Mouse (Mus musculus) kidney, postnatal 0 days (tissue): ENCODE results near the gene Pdgfd. TPM values are rescaled to one million over a fixed set of nuclear protein-coding genes. Genes with fewer than 3 reads are reported as not detected.
A peak's percentile ranks its signal among the peaks of the same experiment; 100 is the strongest.

Experiments used
- ATAC-seq: fragments of 200-750 bp; cut with Nextera tagmentation; replicated peaks from 2 replicates; pipeline ENCODE4 v1.8.0; 2017; ENCODE audit warnings: low read depth, moderate number of reproducible peaks, moderate TSS enrichment, moderate library complexity; ENCODE audit not compliant: low FRiP score
- DNase-seq: peaks from one replicate; pipeline ENCODE4 v3.0.0-alpha.2; 2016; ENCODE audit warnings: low spot score
- H3K27ac ChIP-seq: fragments of 300-500 bp; sonication (generic); 2 replicates; pipeline ENCODE4 v1.5.1; 2014; ENCODE audit warnings: mild to moderate bottlenecking
- H3K27me3 ChIP-seq: fragments of 300-500 bp; sonication (generic); 2 replicates; pipeline ENCODE4 v1.6.1; 2014; ENCODE audit warnings: low read length, mixed read lengths; ENCODE audit not compliant: insufficient read depth
- H3K36me3 ChIP-seq: fragments of 300-500 bp; sonication (generic); 2 replicates; pipeline ENCODE4 v1.6.1; 2014; ENCODE audit warnings: low read length, mixed read lengths; ENCODE audit not compliant: insufficient read depth
- H3K4me1 ChIP-seq: fragments of 300-500 bp; sonication (generic); replicated peaks from 2 replicates; pipeline ENCODE4 v1.6.1; 2014; ENCODE audit warnings: antibody characterized with exemption, low read length, mixed read lengths; ENCODE audit not compliant: insufficient read depth
- H3K4me2 ChIP-seq: fragments of 300-500 bp; sonication (generic); 2 replicates; pipeline ENCODE4 v1.6.1; 2014; ENCODE audit warnings: mild to moderate bottlenecking, low read length, moderate library complexity, mixed read lengths
- H3K4me3 ChIP-seq: fragments of 300-500 bp; sonication (generic); replicated peaks from 2 replicates; pipeline ENCODE4 v1.5.1; 2014; ENCODE audit warnings: low read depth, low read length
- H3K9ac ChIP-seq: fragments of 300-500 bp; sonication (generic); 2 replicates; pipeline ENCODE4 v1.6.1; 2014; ENCODE audit warnings: low read depth, low read length
- H3K9me3 ChIP-seq: fragments of 300-500 bp; sonication (generic); replicated peaks from 2 replicates; pipeline ENCODE4 v1.6.1; 2016; ENCODE audit warnings: low read length, inconsistent platforms, mixed read lengths
- CTCF ChIP-seq: IDR thresholded peaks from 2 replicates; pipeline ENCODE4 v1.5.1; 2016; ENCODE audit warnings: antibody characterized with exemption, low read depth, mild to moderate bottlenecking, moderate library complexity
- WGBS: fragments of 180-500 bp; shearing (Covaris S2); extraction: QIAGEN DNeasy Blood & Tissue Kit; methylation state at CpG from one replicate; pipeline ENCODE4 v1.1.7; 2014; 5-methylcytosine and 5-hydroxymethylcytosine counted together
- polyA plus RNA-seq: library from polyadenylated mRNA; unstranded; fragments of >200 nt; fragmentation: Nextera tagmentation; extraction: Ambion mirVana; gene quantifications from 2 replicates; pipeline ENCODE4 v1.2.1, GENCODE M21; 2015

Gene Pdgfd
- polyA plus RNA-seq, result 21.5 and 22.9 TPM in 2 replicates

- 2% methylated on average over 32 of the region's 32 CpGs for WGBS
- peak within 1 kb of the TSS; percentile 54 for H3K9ac ChIP-seq
- no peaks in the 10 kb centered on the region for H3K36me3 ChIP-seq
- DNase-seq (peak; percentile 88), ATAC-seq (peak; percentile 90)
- peak; percentile 73 for TF ChIP-seq CTCF
- H3K27me3 ChIP-seq, result no peaks in the 10 kb centered on the region
- H3K9me3 ChIP-seq, result no peaks in the 10 kb centered on the region
- H3K4me3 ChIP-seq, result peak within 1 kb of the TSS; percentile 48
- no peaks in the 10 kb centered on the region for H3K4me1 ChIP-seq
- H3K27ac ChIP-seq, result peak within 1 kb of the TSS; percentile 71
- peak within 1 kb of the TSS; percentile 75 for H3K4me2 ChIP-seq
Observed at GRCm38 (mm10) chr9:6168391-6169037, at the start of gene Pdgfd. Pdgfd (plus strand) TSS chr9:6168584.

GRCm38 (mm10) chr9:6169038-6169431, 651 bp downstream of the Pdgfd start:
- Histone ChIP-seq H3K27ac (peak overlapping the region; percentile 71), H3K4me1 (no peaks in the 10 kb centered on the region), H3K9me3 (no peaks in the 10 kb centered on the region), H3K4me3 (peak overlapping the region; percentile 48), H3K36me3 (no peaks in the 10 kb centered on the region), H3K9ac (0 out of 2 replicates have a peak overlapping the region, but pooled peaks have one; percentile 54), H3K27me3 (no peaks in the 10 kb centered on the region), H3K4me2 (peak overlapping the region; percentile 75)
- TF ChIP-seq CTCF, result no peak; the same call in 1 of the 2 replicates
- DNase-seq (peak; percentile 54), ATAC-seq (peak; percentile 77)
- 26% methylated on average over 3 of the region's 3 CpGs for WGBS

GRCm38 (mm10) chr9:6170962-6171361, 2.6 kb downstream of the Pdgfd start:
- ATAC-seq, result no peak
- no peak overlapping the region for H3K4me3 ChIP-seq
- peak overlapping the region; percentile 32 for H3K4me2 ChIP-seq
- no peak overlapping the region for H3K27ac ChIP-seq
- H3K4me1 ChIP-seq, result no peaks in the 10 kb centered on the region
- WGBS, result 37% methylated on average over 9 of the region's 9 CpGs
- no peaks in the 10 kb centered on the region for H3K9me3 ChIP-seq
- no peaks in the 10 kb centered on the region for H3K36me3 ChIP-seq
- no peak for TF ChIP-seq CTCF
- no peak overlapping the region for H3K9ac ChIP-seq
- no peaks in the 10 kb centered on the region for H3K27me3 ChIP-seq
- peak; percentile 36 for DNase-seq

- no peak overlapping the region for H3K4me3 ChIP-seq
- H3K4me1 ChIP-seq, result no peaks in the 10 kb centered on the region
- no peak overlapping the region for H3K4me2 ChIP-seq
- no peaks in the 10 kb centered on the region for H3K36me3 ChIP-seq
- no peak overlapping the region for H3K9ac ChIP-seq
- TF ChIP-seq CTCF, result no peak
- no peaks in the 10 kb centered on the region for H3K27me3 ChIP-seq
- no peaks in the 10 kb centered on the region for H3K9me3 ChIP-seq
- 88% methylated on average over 1 of the region's 1 CpGs for whole genome bisulfite sequencing
- DNase-seq (no peak), ATAC-seq (no peak)
- no peak overlapping the region for H3K27ac ChIP-seq
Observed at GRCm38 (mm10) chr9:6173276-6173675, 4.9 kb downstream of the Pdgfd start.

GRCm38 (mm10) chr9:6175731-6176130, 7.3 kb downstream of the Pdgfd start:
- Histone ChIP-seq H3K4me3 (no peak overlapping the region), H3K9ac (no peak overlapping the region), H3K4me1 (no peaks in the 10 kb centered on the region), H3K9me3 (no peaks in the 10 kb centered on the region), H3K36me3 (no peaks in the 10 kb centered on the region), H3K27me3 (no peaks in the 10 kb centered on the region), H3K4me2 (no peak overlapping the region), H3K27ac (no peak overlapping the region)
- WGBS, result 75% methylated on average over 4 of the region's 4 CpGs
- no peak for DNase-seq
- no peak for TF ChIP-seq CTCF
- no peak for ATAC-seq

GRCm38 (mm10) chr9:6182307-6182923, 14.0 kb downstream of the Pdgfd start:
- 92% methylated on average over 3 of the region's 3 CpGs for WGBS
- no peak for TF ChIP-seq CTCF
- no peak for ATAC-seq

More at GRCm38 (mm10) chr9:6182307-6182923, 14.0 kb downstream of the Pdgfd start:
- no peak overlapping the region for H3K27ac ChIP-seq
- no peaks in the 10 kb centered on the region for H3K4me1 ChIP-seq
- H3K9me3 ChIP-seq, result no peaks in the 10 kb centered on the region
- no peaks in the 10 kb centered on the region for H3K27me3 ChIP-seq
- no peaks in the 10 kb centered on the region for H3K36me3 ChIP-seq
- H3K4me3 ChIP-seq, result no peak overlapping the region
- no peak overlapping the region for H3K4me2 ChIP-seq
- no peak for DNase-seq
- H3K9ac ChIP-seq, result no peak overlapping the region
